Mouse (Mus musculus) R1 (cell line): ENCODE data around the gene Dixdc1.
"Not testable (repeated sequence)": the region's sequence is repeated elsewhere in the genome, so short reads cannot be mapped to it uniquely, and the experiment has no call there.

Experiments
- DNase-seq: peaks from one replicate; pipeline ENCODE4 v3.0.0-alpha.2; 2018; ENCODE audit warnings: low read depth, low spot score

Dixdc1 gene

GRCm38 (mm10) chr9:50658391-50658790, 80.9 kb downstream of the Dixdc1 start:
- DNase-seq, result no peak

GRCm38 (mm10) chr9:50650503-50650902, 88.8 kb downstream of the Dixdc1 start:
- DNase-seq, result no peak

GRCm38 (mm10) chr9:50646826-50647370, 92.4 kb downstream of the Dixdc1 start:
- DNase-seq, result peak; percentile 98

DNA sequence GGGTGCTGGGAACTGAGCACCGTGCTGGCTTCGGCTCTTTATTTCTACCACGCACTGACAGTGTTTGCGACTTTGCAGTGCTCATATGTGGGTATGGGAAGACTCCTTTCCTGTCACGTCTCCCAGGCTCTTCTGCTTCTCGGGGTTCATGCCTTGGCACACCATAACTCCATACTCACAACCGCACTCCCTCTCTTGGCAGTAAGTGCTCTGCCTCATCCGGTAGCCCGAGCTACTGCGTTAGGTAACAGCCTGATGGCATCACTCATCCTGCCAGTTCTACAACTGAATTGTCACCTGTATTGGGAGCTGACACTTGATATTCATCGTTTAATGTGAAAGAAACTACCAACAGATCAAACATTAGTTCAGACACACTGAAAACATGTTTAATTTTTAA, 105.0 kb downstream of the Dixdc1 start:
- no peak for DNase-seq

DNA sequence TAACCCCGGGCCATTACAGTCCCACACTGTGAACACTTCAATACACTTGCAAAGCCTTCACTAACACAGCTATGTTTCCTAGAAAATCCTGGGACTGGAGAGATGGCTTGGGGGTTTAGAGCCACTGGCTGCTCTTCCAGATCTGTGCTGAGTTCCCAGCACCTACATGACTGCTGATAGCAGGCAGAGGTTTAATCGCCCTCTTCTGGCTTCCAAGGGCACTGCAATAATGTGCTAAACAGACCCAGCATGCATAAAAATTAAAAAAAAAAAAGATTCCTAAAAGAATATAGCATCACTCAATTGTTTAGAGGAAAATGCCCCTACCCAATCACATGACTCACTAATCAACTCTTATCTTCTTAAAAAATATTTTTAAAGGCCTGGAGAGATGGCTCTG, 106.3 kb downstream of the Dixdc1 start:
- no peak for DNase-seq

DNA sequence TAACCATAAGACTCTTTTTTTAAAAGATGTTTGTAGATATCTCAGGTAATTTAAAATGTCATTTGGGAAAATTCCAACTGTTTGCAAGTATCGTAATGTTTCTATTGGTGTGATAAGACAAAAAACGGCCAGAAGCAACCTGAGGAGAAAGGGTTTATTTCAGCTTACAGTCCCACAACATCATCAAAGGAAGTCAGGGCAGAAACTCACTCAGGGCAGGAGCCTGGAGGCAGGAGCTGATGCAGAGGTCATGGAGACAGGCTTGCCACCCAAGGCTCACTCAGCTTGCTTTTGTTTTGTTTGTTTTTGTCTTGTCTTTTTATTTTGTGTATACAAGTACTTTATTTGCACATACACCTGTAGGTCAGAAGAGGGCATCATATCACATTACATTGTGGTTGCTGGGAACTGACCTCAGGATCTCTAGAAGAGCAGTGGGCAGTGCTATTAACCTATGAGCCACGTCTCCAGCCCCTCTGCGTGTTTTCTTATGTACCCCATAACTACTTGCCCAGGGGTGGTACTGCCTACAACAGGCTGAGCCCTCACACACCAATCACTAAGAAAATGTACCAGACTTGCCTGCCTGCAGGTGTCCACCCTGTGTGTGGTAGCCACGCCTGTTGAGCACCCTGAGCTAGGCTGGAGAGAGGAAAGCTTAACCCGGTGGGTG, 107.2 kb downstream of the Dixdc1 start:
- no peak for DNase-seq

DNA sequence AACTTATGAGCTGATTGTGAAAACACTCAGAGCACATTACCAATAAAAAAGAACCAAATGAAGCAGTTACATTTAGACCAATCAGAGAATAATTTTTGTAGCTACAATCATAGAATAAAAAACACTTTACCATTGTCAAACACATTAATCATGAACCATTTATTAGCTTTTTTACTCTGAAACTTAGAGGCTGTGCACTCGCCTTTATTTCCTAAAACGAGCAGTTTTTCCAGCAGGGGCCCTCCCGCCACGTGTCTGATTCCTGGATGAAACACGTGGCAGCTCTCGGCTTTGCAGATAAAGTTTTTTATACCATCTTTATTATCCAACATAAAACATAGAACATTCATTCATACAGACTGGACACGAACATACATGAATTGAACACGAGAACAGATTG, 108.4 kb downstream of the Dixdc1 start:
- not testable (repeated sequence) for DNase-seq

DNA sequence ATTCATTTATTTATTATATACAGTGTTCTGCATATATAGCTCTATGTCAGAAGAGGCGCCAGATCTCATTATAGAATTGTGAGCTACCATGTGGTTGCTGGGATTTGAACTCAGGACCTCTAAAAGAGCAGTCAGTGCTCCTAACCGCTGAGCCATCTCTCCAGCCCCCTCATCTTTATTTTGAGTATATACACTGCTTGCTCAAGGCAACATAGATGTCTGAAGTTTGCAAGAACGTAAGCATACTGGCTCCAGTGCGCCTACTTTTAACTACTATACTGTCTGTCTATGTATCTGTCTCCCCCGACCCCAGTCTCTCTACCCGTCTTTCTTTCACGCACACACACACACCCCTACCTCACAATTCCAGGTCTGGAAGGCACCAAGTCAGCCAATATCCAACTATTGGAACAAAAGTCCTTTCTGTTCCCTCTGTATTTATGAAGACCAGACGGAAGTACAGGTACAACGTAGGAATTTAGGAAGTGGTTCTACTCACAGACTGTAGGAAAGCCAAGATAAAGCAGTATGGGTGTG, 121.5 kb downstream of the Dixdc1 start:
- no peak for DNase-seq

DNA sequence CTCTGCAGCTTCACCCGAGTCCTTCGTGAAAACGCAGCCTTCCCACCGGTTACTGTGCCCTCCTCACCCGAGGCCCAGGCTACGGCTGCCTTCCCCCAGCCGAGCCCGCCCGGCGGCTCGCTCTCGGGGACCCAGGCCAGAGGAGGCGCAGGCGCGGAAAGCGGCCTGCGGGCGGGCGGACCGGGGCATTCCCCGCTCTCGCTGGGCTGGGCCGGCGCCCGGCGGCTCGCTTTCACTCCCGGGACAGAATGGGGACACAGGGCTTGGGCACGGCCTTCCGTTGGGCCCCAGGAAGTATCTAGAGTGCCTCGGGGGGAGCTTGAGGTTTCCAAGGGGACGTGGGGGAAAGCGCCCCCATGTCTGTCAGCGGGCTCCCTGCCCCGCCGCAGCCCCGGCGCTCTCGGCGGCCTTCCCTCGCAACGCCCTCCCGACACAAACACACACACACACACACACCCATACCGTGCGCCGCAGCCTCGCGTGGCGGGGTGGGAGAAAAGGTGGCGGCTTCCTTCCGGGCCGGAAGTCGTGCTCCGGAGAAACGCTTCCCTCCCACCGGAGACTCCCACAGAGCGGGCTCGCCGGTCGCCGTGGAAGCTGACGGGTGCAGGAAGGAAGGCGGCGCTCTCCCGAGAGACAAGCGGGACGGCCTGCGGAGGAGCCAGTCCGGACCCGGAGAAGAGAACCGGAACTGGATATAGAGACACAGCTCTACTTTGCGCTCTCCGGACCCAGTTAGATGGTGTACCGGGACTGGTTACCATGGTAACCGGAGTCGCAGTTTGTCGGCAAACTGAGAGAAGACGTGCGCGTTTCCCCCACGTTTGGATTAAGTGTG, 122.3 kb downstream of the Dixdc1 start, which contains the start of the genes Pih1d2 and Nkapd1:
Gene Pih1d2, plus strand, starts transcription at position 556 of the 838 bp plus-strand sequence.
Gene Nkapd1, minus strand, starts transcription at position 699 of the 838 bp plus-strand sequence.
- DNase-seq, result peak; percentile 95

DNA sequence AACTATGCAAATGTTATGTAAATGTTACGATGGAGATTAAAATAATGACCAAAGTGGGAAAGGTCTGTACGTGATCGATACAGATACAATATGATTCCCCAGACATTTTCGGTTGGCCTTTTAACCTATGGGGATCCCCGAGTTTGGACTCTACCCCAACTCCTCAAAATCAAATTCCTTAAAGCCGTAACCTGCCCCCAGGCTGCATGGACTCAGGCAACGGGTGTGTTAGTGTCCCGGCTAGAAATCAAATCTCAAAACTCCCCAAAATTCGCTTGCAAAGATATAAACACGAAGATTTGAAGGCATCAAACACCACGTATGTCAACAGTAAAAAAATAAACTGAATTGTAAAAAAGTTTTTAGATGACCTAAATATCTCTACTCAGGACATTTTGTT, 123.2 kb downstream of the Dixdc1 start:
- no peak for DNase-seq
